Mouse (Mus musculus): Measurements from ENCODE around the gene Lgalsl. TPM values are rescaled to one million over a fixed set of nuclear protein-coding genes. Genes with fewer than 3 reads are reported as not detected.

Lgalsl gene
- polyA plus RNA-seq, 1 experiment from 2014 or later: 99.1 TPM

GRCm38 (mm10) chr11:20792667-20793066 lies 38.2 kb downstream of the Lgalsl start:
- Histone ChIP-seq H3K9ac (ENCODE audit: low read depth, low read length) (no peak overlapping the region), H3K4me2 (ENCODE audit: low read length) (no peak overlapping the region), H3K9me3 (replicated peaks; ENCODE audit: control insufficient read depth, low read length, poor library complexity, severe bottlenecking) (no peaks in the 10 kb centered on the region), H3K27me3 (ENCODE audit: control insufficient read depth, insufficient read depth, low read depth, low read length) (no peaks in the 10 kb centered on the region), H3K4me3 (ENCODE audit: low read depth, low read length) (no peak overlapping the region), H3K27ac (ENCODE audit: low read length) (no peak overlapping the region), H3K4me1 (ENCODE audit: control insufficient read depth, insufficient read depth, low read length) (no peaks in the 10 kb centered on the region), H3K36me3 (ENCODE audit: control insufficient read depth, insufficient read depth, low read length) (no peaks in the 10 kb centered on the region)
- no peak for ATAC-seq
- WGBS: 84% methylated on average over 3 of the region's 3 CpGs

GRCm38 (mm10) chr11:20791334-20791733 lies 39.5 kb downstream of the Lgalsl start:
- WGBS: 71% methylated on average over 2 of the region's 2 CpGs

GRCm38 (mm10) chr11:20789015-20789414 lies 41.8 kb downstream of the Lgalsl start:
- H3K4me2 ChIP-seq (ENCODE audit: low read length): no peak overlapping the region
- 36% methylated on average over 1 of the region's 1 CpGs for WGBS
- ATAC-seq: no peak
- H3K36me3 ChIP-seq (ENCODE audit: control insufficient read depth, insufficient read depth, low read length): no peaks in the 10 kb centered on the region
- H3K9me3 ChIP-seq (replicated peaks; ENCODE audit: control insufficient read depth, low read length, poor library complexity, severe bottlenecking): peaks cover 2% of the 10 kb centered on the region; the same call in 1 of the 2 replicates
- H3K27me3 ChIP-seq (ENCODE audit: control insufficient read depth, insufficient read depth, low read depth, low read length): no peaks in the 10 kb centered on the region
- no peak overlapping the region for H3K9ac ChIP-seq (ENCODE audit: low read depth, low read length)
- H3K27ac ChIP-seq (ENCODE audit: low read length): no peak overlapping the region
- H3K4me3 ChIP-seq (ENCODE audit: low read depth, low read length): no peak overlapping the region
- H3K4me1 ChIP-seq (ENCODE audit: control insufficient read depth, insufficient read depth, low read length): no peaks in the 10 kb centered on the region

More at GRCm38 (mm10) chr11:20791334-20791733, 39.5 kb downstream of the Lgalsl start:
- Histone ChIP-seq H3K36me3 (ENCODE audit: control insufficient read depth, insufficient read depth, low read length) (no peaks in the 10 kb centered on the region), H3K4me3 (ENCODE audit: low read depth, low read length) (no peak overlapping the region), H3K27me3 (ENCODE audit: control insufficient read depth, insufficient read depth, low read depth, low read length) (no peaks in the 10 kb centered on the region), H3K4me2 (ENCODE audit: low read length) (no peak overlapping the region), H3K9me3 (replicated peaks; ENCODE audit: control insufficient read depth, low read length, poor library complexity, severe bottlenecking) (no peaks in the 10 kb centered on the region), H3K27ac (ENCODE audit: low read length) (no peak overlapping the region), H3K4me1 (ENCODE audit: control insufficient read depth, insufficient read depth, low read length) (no peaks in the 10 kb centered on the region), H3K9ac (ENCODE audit: low read depth, low read length) (no peak overlapping the region)
- ATAC-seq: no peak

GRCm38 (mm10) chr11:20788070-20788469 lies 42.8 kb downstream of the Lgalsl start:
- Histone ChIP-seq H3K4me2 (ENCODE audit: low read length) (no peak overlapping the region), H3K9me3 (replicated peaks; ENCODE audit: control insufficient read depth, low read length, poor library complexity, severe bottlenecking) (peaks cover 2% of the 10 kb centered on the region; the same call in 1 of the 2 replicates), H3K9ac (ENCODE audit: low read depth, low read length) (no peak overlapping the region), H3K4me3 (ENCODE audit: low read depth, low read length) (no peak overlapping the region), H3K27ac (ENCODE audit: low read length) (no peak overlapping the region), H3K27me3 (ENCODE audit: control insufficient read depth, insufficient read depth, low read depth, low read length) (no peaks in the 10 kb centered on the region), H3K4me1 (ENCODE audit: control insufficient read depth, insufficient read depth, low read length) (no peaks in the 10 kb centered on the region), H3K36me3 (ENCODE audit: control insufficient read depth, insufficient read depth, low read length) (no peaks in the 10 kb centered on the region)
- WGBS: 82% methylated on average over 3 of the region's 3 CpGs
- no peak for ATAC-seq

GRCm38 (mm10) chr11:20786191-20786590 lies 44.7 kb downstream of the Lgalsl start:
- 66% methylated on average over 2 of the region's 2 CpGs for WGBS
- no peak overlapping the region for H3K4me2 ChIP-seq (ENCODE audit: low read length)
- peaks cover 2% of the 10 kb centered on the region; the same call in 1 of the 2 replicates for H3K9me3 ChIP-seq (replicated peaks; ENCODE audit: control insufficient read depth, low read length, poor library complexity, severe bottlenecking)
- H3K27me3 ChIP-seq (ENCODE audit: control insufficient read depth, insufficient read depth, low read depth, low read length): no peaks in the 10 kb centered on the region
- no peak overlapping the region for H3K27ac ChIP-seq (ENCODE audit: low read length)
- no peaks in the 10 kb centered on the region for H3K36me3 ChIP-seq (ENCODE audit: control insufficient read depth, insufficient read depth, low read length)
- no peak overlapping the region for H3K9ac ChIP-seq (ENCODE audit: low read depth, low read length)
- no peak for ATAC-seq
- H3K4me1 ChIP-seq (ENCODE audit: control insufficient read depth, insufficient read depth, low read length): no peaks in the 10 kb centered on the region
- no peak overlapping the region for H3K4me3 ChIP-seq (ENCODE audit: low read depth, low read length)

- Histone ChIP-seq H3K4me3 (ENCODE audit: low read depth, low read length) (no peak overlapping the region), H3K27ac (ENCODE audit: low read length) (no peak overlapping the region), H3K9ac (ENCODE audit: low read depth, low read length) (no peak overlapping the region), H3K4me1 (ENCODE audit: control insufficient read depth, insufficient read depth, low read length) (no peaks in the 10 kb centered on the region), H3K4me2 (ENCODE audit: low read length) (no peak overlapping the region), H3K9me3 (replicated peaks; ENCODE audit: control insufficient read depth, low read length, poor library complexity, severe bottlenecking) (peaks cover 2% of the 10 kb centered on the region; the same call in 1 of the 2 replicates), H3K36me3 (ENCODE audit: control insufficient read depth, insufficient read depth, low read length) (no peaks in the 10 kb centered on the region), H3K27me3 (ENCODE audit: control insufficient read depth, insufficient read depth, low read depth, low read length) (no peaks in the 10 kb centered on the region)
- ATAC-seq: no peak
- 88% methylated on average over 1 of the region's 1 CpGs for WGBS
Observed at GRCm38 (mm10) chr11:20785186-20785585, 45.7 kb downstream of the Lgalsl start.

GRCm38 (mm10) chr11:20784776-20785175 lies 46.1 kb downstream of the Lgalsl start:
- no peak overlapping the region for H3K4me2 ChIP-seq (ENCODE audit: low read length)
- no peaks in the 10 kb centered on the region for H3K4me1 ChIP-seq (ENCODE audit: control insufficient read depth, insufficient read depth, low read length)
- H3K27me3 ChIP-seq (ENCODE audit: control insufficient read depth, insufficient read depth, low read depth, low read length): no peaks in the 10 kb centered on the region
- no peak overlapping the region for H3K4me3 ChIP-seq (ENCODE audit: low read depth, low read length)
- peaks cover 2% of the 10 kb centered on the region; the same call in 1 of the 2 replicates for H3K9me3 ChIP-seq (replicated peaks; ENCODE audit: control insufficient read depth, low read length, poor library complexity, severe bottlenecking)
- H3K27ac ChIP-seq (ENCODE audit: low read length): no peak overlapping the region
- no peak for ATAC-seq
- 86% methylated on average over 6 of the region's 6 CpGs for WGBS
- no peak overlapping the region for H3K9ac ChIP-seq (ENCODE audit: low read depth, low read length)
- no peaks in the 10 kb centered on the region for H3K36me3 ChIP-seq (ENCODE audit: control insufficient read depth, insufficient read depth, low read length)

- H3K27me3 ChIP-seq (ENCODE audit: control insufficient read depth, insufficient read depth, low read depth, low read length): no peaks in the 10 kb centered on the region
- 96% methylated on average over 1 of the region's 1 CpGs for WGBS
- ATAC-seq: no peak
- H3K4me3 ChIP-seq (ENCODE audit: low read depth, low read length): no peak overlapping the region
- no peaks in the 10 kb centered on the region for H3K36me3 ChIP-seq (ENCODE audit: control insufficient read depth, insufficient read depth, low read length)
- H3K4me1 ChIP-seq (ENCODE audit: control insufficient read depth, insufficient read depth, low read length): no peaks in the 10 kb centered on the region
- no peak overlapping the region for H3K9ac ChIP-seq (ENCODE audit: low read depth, low read length)
- H3K27ac ChIP-seq (ENCODE audit: low read length): no peak overlapping the region
- no peak overlapping the region for H3K4me2 ChIP-seq (ENCODE audit: low read length)
- H3K9me3 ChIP-seq (replicated peaks; ENCODE audit: control insufficient read depth, low read length, poor library complexity, severe bottlenecking): peaks cover 2% of the 10 kb centered on the region; the same call in 1 of the 2 replicates
Observed at GRCm38 (mm10) chr11:20783467-20783866, 47.4 kb downstream of the Lgalsl start.

- ATAC-seq: no peak
Observed at GRCm38 (mm10) chr11:20782620-20783019, 48.2 kb downstream of the Lgalsl start.

More at GRCm38 (mm10) chr11:20782620-20783019, 48.2 kb downstream of the Lgalsl start:
- Histone ChIP-seq H3K27ac (ENCODE audit: low read length) (no peak overlapping the region), H3K4me2 (ENCODE audit: low read length) (no peak overlapping the region), H3K9me3 (replicated peaks; ENCODE audit: control insufficient read depth, low read length, poor library complexity, severe bottlenecking) (peaks cover 2% of the 10 kb centered on the region; the same call in 1 of the 2 replicates), H3K4me3 (ENCODE audit: low read depth, low read length) (no peak overlapping the region), H3K27me3 (ENCODE audit: control insufficient read depth, insufficient read depth, low read depth, low read length) (no peaks in the 10 kb centered on the region), H3K36me3 (ENCODE audit: control insufficient read depth, insufficient read depth, low read length) (no peaks in the 10 kb centered on the region), H3K4me1 (ENCODE audit: control insufficient read depth, insufficient read depth, low read length) (no peaks in the 10 kb centered on the region), H3K9ac (ENCODE audit: low read depth, low read length) (no peak overlapping the region)
- 66% methylated on average over 2 of the region's 2 CpGs for WGBS

Data from midbrain, embryonic 16.5 days (tissue).